Mouse (Mus musculus) C2C12 (cell line): Measurements from ENCODE around the gene Fgf8.

Source experiments
- CTCF ChIP-seq: IDR thresholded peaks from one replicate; pipeline ENCODE4 v1.5.1; 2011; ENCODE audit not compliant: control insufficient read depth, insufficient read depth, insufficient read length
- FOSL1 ChIP-seq: IDR thresholded peaks from one replicate; pipeline ENCODE4 v1.8.0; 2011; ENCODE audit warnings: mild to moderate bottlenecking, low read length; ENCODE audit not compliant: poor library complexity, insufficient read depth, severe bottlenecking
- MAX ChIP-seq: IDR thresholded peaks from one replicate; pipeline ENCODE4 v1.6.1; 2011; ENCODE audit warnings: mild to moderate bottlenecking, control low read depth
- USF1 ChIP-seq: IDR thresholded peaks from one replicate; pipeline ENCODE4 v1.6.1; 2011; ENCODE audit warnings: low read depth, mild to moderate bottlenecking, control low read depth, moderate library complexity

GRCm38 (mm10) chr19:45780350-45780915 is 37.7 kb upstream of the Fgf8 start:
- no peak for TF ChIP-seq CTCF
- TF ChIP-seq USF1: no peak
- no peak for TF ChIP-seq FOSL1
- TF ChIP-seq MAX: no peak
